Mouse (Mus musculus) regulatory T cell (primary cell): ENCODE measurements around the gene Tsc22d1.

Experiments used
- in situ Hi-C: fragments of 300-600 bp; cut with MboI, MseI; formaldehyde crosslinking; loops from one replicate; pipeline ENCODE4 v1.15.1; 2025; ENCODE audit warnings: high pct_unique_total_duplicates

The Tsc22d1 gene

GRCm38 (mm10) chr14:76414862-76415780, at the start of gene Tsc22d1:
Gene Tsc22d1 (plus strand): TSS chr14:76414961.
- in situ Hi-C loops = loop anchor here (25.0 kb wide), 1 partner anchor 1947 kb away; no protein-coding TSS in a partner anchor

- in situ Hi-C loops = no loop called here
These were observed 41.1 kb upstream of the Tsc22d1 start for GRCm38 (mm10) chr14:76373638-76374037.

GRCm38 (mm10) chr14:76374601-76375000, 40.2 kb upstream of the Tsc22d1 start:
- in situ Hi-C loops = no loop called here

GRCm38 (mm10) chr14:76376561-76376960, 38.2 kb upstream of the Tsc22d1 start:
- in situ Hi-C loops = loop anchor here (25.0 kb wide), 1 partner anchor 1114 kb away; no protein-coding TSS in a partner anchor

GRCm38 (mm10) chr14:76379411-76379810, 35.4 kb upstream of the Tsc22d1 start:
- in situ Hi-C loops = loop anchor here (25.0 kb wide), 1 partner anchor 1117 kb away; no protein-coding TSS in a partner anchor

GRCm38 (mm10) chr14:76388025-76388424, 26.7 kb upstream of the Tsc22d1 start:
- in situ Hi-C loops = loop anchor here (25.0 kb wide), 1 partner anchor 1126 kb away; no protein-coding TSS in a partner anchor

- in situ Hi-C loops = loop anchor here (25.0 kb wide), 1 partner anchor 1136 kb away; no protein-coding TSS in a partner anchor
These were observed 16.5 kb upstream of the Tsc22d1 start for GRCm38 (mm10) chr14:76398251-76398650.

GRCm38 (mm10) chr14:76402574-76402973, 12.2 kb upstream of the Tsc22d1 start:
- in situ Hi-C loops = loop anchor here (10.0 to 25.0 kb wide), 2 partner anchors 538 to 1960 kb away; no protein-coding TSS in a partner anchor

GRCm38 (mm10) chr14:76409111-76409510, 5.7 kb upstream of the Tsc22d1 start:
- in situ Hi-C loops = loop anchor here (5.0 to 25.0 kb wide), 3 partner anchors 252 to 1953 kb away; no protein-coding TSS in a partner anchor

- in situ Hi-C loops = loop anchor here (25.0 kb wide), 1 partner anchor 1949 kb away; no protein-coding TSS in a partner anchor
These were observed 1.0 kb upstream of the Tsc22d1 start for GRCm38 (mm10) chr14:76413773-76414121.

GRCm38 (mm10) chr14:76414122-76414861, 469 bp upstream of the Tsc22d1 start:
- in situ Hi-C loops = loop anchor here (25.0 kb wide), 1 partner anchor 1948 kb away; no protein-coding TSS in a partner anchor

- in situ Hi-C loops = loop anchor here (25.0 kb wide), 1 partner anchor 1946 kb away; no protein-coding TSS in a partner anchor
These were observed 1.1 kb downstream of the Tsc22d1 start for GRCm38 (mm10) chr14:76415781-76416301.

- in situ Hi-C loops = loop anchor here (25.0 kb wide), 1 partner anchor 1946 kb away; no protein-coding TSS in a partner anchor
These were observed 1.7 kb downstream of the Tsc22d1 start for GRCm38 (mm10) chr14:76416366-76417040.

GRCm38 (mm10) chr14:76417346-76417745, 2.6 kb downstream of the Tsc22d1 start:
- in situ Hi-C loops = loop anchor here (25.0 kb wide), 1 partner anchor 1945 kb away; no protein-coding TSS in a partner anchor

GRCm38 (mm10) chr14:76420726-76421125, 6.0 kb downstream of the Tsc22d1 start:
- in situ Hi-C loops = loop anchor here (10.0 to 25.0 kb wide), 2 partner anchors 1554 to 1942 kb away; no protein-coding TSS in a partner anchor

GRCm38 (mm10) chr14:76421162-76421561, 6.4 kb downstream of the Tsc22d1 start:
- in situ Hi-C loops = loop anchor here (10.0 to 25.0 kb wide), 2 partner anchors 1554 to 1941 kb away; no protein-coding TSS in a partner anchor

- in situ Hi-C loops = loop anchor here (10.0 kb wide), 1 partner anchor 1549 kb away; no protein-coding TSS in a partner anchor
These were observed 10.7 kb downstream of the Tsc22d1 start for GRCm38 (mm10) chr14:76425422-76425821.

GRCm38 (mm10) chr14:76425986-76426530, 11.3 kb downstream of the Tsc22d1 start:
- in situ Hi-C loops = loop anchor here (10.0 kb wide), 1 partner anchor 1549 kb away; no protein-coding TSS in a partner anchor

GRCm38 (mm10) chr14:76428855-76429254, 14.1 kb downstream of the Tsc22d1 start:
- in situ Hi-C loops = loop anchor here (10.0 kb wide), 1 partner anchor 1546 kb away; no protein-coding TSS in a partner anchor

- in situ Hi-C loops = no loop called here
These were observed 17.2 kb downstream of the Tsc22d1 start for GRCm38 (mm10) chr14:76431918-76432317.
